Mouse (Mus musculus): ENCODE data around the gene Fbxo9.
"Not testable (repeated sequence)": the region's sequence is repeated elsewhere in the genome, so short reads cannot be mapped to it uniquely, and the experiment has no call there.

Gene Fbxo9

GRCm38 (mm10) chr9:78108796-78109239 is at the start of gene Fbxo9, which contains the start of gene Ick:
Gene Fbxo9, minus strand, starts transcription at chr9:78109065.
Gene Ick, plus strand, starts transcription at chr9:78109192.
- in situ Hi-C loops (cut with MboI, MseI), result loop anchor here (5.0 kb wide), 1 partner anchor 68 kb away; no protein-coding TSS in a partner anchor

- in situ Hi-C loops (cut with MboI, MseI), result no loop called here
Measured at GRCm38 (mm10) chr9:78157221-78157620, 48.4 kb upstream of the Fbxo9 start.

GRCm38 (mm10) chr9:78154211-78154977 is 45.5 kb upstream of the Fbxo9 start:
- in situ Hi-C loops (cut with MboI, MseI), result no loop called here

DNA sequence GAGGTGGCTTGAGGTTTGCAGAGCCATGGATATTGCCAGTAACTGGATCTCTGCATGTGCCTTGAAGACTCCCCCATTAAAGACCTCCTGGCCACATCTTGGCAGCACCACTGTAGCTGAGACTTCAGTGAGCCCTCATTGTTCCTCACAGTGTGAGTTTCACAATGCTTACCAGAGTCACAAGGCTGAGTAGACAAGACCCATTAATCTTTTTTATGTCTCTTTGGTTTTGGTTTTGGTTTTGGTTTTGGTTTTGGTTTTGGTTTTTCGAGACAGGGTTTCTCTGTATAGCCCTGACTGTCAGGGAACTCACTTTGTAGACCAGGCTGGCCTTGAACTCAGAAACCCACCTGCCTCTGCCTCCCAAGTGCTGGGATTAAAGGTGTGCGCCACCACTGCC is 40.9 kb upstream of the Fbxo9 start:
- in situ Hi-C loops (cut with MboI, MseI), result not testable (repeated sequence)

DNA sequence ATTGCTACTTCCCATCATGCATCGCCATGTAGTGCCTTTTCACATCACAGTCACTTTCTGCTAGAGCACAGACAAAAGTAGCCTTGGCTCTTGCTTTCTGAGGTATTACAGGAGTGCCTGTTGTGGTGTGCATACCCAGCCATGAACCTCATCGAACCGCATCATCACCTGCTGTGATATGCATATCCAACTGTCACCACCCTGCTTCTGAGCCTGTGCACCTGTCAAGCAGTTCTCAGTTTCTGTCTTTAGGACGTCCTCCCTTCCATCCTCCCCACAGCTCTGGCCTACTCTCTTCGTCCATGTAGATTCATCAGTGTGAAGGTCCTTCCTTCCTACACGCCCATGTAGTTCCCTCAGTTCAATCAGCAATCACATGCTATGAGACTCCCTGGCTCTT is 39.3 kb upstream of the Fbxo9 start:
- in situ Hi-C loops (cut with MboI, MseI), result no loop called here

- in situ Hi-C loops (cut with MboI, MseI), result no loop called here
Measured at GRCm38 (mm10) chr9:78146627-78147026, 37.8 kb upstream of the Fbxo9 start.

- in situ Hi-C loops (cut with MboI, MseI), result no loop called here
Measured at GRCm38 (mm10) chr9:78146099-78146498, 37.2 kb upstream of the Fbxo9 start.

DNA sequence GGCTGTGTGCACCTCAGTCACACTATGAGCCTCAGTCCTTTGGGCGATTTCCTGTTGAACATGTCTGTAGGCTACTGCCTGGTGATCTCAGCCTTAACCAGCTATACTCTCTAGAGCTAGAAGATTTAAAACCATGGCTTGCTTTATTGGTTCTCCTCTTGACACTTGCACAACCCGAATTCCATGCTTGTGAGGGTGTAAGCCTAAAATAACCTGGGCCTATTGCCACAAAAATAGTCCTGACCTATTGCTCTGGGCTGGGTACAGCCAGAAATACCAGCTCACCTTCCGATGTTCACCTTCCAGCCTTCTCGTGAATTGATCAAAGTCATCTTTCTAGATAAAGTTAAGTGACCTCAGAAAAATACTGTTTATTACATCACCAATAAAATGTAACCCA is 30.6 kb upstream of the Fbxo9 start:
- in situ Hi-C loops (cut with MboI, MseI), result no loop called here

GRCm38 (mm10) chr9:78138044-78138676 is 29.3 kb upstream of the Fbxo9 start:
- in situ Hi-C loops (cut with MboI, MseI), result no loop called here

- in situ Hi-C loops (cut with MboI, MseI), result no loop called here
Measured at GRCm38 (mm10) chr9:78135658-78136057, 26.8 kb upstream of the Fbxo9 start.

- in situ Hi-C loops (cut with MboI, MseI), result no loop called here
Measured at GRCm38 (mm10) chr9:78126643-78127042, 17.8 kb upstream of the Fbxo9 start.

- in situ Hi-C loops (cut with MboI, MseI), result no loop called here
Measured at GRCm38 (mm10) chr9:78126007-78126406, 17.1 kb upstream of the Fbxo9 start.

DNA sequence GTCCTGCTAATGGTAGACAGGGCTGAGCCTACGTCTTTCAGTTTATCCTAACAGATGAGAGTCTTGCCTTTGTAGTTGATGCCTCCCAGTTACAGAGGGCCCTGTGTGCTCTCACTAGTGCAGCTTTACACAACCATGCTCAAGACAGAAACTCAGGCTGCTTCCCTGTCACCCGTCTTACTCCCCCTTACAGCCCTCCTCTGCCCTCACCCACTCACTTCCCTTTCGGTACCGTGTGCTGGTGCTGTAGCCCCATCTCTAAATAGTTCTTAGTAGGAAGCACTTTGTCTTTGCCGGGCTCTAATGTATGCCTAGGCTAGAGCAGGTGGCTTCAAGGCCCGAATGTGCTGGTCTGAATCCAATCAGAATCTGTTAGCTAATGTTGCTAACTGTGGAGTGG is 15.4 kb upstream of the Fbxo9 start:
- in situ Hi-C loops (cut with MboI, MseI), result no loop called here

- in situ Hi-C loops (cut with MboI, MseI), result no loop called here
Measured at GRCm38 (mm10) chr9:78122939-78123712, 14.3 kb upstream of the Fbxo9 start.

- in situ Hi-C loops (cut with MboI, MseI), result no loop called here
Measured at GRCm38 (mm10) chr9:78121985-78122384, 13.1 kb upstream of the Fbxo9 start.

- in situ Hi-C loops (cut with MboI, MseI), result no loop called here
Measured at GRCm38 (mm10) chr9:78121358-78121757, 12.5 kb upstream of the Fbxo9 start.

- in situ Hi-C loops (cut with MboI, MseI), result no loop called here
Measured at GRCm38 (mm10) chr9:78117690-78118089, 8.8 kb upstream of the Fbxo9 start.

DNA sequence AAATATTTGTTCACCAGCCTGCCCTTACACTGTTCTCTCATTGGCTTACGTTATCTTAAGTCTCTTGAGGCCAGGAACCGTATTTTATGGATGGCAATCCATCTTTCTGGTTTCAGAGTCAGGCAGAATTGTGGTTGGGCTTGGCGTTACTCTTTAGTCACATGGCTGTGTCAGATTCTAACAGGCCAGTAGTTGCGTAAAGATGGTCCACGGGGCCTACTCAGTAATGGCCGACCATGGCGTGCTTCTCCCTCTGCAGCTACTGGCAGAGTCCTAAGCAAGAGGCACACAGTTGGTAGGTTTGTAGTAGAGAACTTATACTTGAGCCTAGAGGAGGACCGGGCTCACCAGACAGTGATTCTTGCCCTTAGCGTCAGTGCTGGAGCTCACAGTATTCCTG is 6.9 kb upstream of the Fbxo9 start:
- in situ Hi-C loops (cut with MboI, MseI), result no loop called here

GRCm38 (mm10) chr9:78113538-78113885 is 4.6 kb upstream of the Fbxo9 start:
- in situ Hi-C loops (cut with MboI, MseI), result no loop called here

DNA sequence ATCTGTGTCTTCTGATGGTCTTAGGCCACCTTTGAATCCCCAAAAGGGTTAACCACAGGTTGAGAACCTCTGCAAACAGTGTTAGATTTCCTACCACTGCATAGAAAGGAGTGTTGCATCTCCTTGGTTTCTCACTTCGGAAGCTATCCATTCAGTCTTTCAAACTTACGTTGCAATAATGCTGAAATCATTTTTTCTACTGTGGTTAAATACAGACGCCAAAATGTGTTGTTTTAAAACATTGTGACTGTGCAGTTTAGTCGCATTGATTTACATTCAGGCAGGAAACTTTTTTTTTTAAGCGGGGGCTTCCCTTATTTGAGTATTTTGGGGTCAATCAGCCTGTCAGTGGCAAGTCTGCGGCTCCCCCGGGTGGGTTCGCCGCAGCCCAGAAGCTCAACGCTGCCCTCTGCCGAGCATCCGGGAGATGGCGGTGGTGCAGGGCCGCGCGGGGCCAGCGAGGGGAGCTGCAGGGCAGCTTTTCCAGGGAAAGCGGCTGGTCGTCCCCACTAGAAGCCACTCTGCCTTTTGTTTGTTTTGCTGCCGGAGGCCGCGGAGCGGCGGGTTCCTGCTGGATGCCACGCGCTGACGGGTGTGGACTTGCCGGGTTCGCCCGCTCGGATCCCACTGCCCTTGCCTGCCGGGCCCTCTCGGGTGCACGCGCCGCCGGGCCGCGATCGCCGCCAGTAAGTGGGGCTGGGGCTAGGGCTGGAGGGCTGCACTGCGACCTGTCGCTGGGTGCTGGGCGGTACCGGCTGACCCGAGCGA is 4.1 kb upstream of the Fbxo9 start:
- in situ Hi-C loops (cut with MboI, MseI), result no loop called here

DNA sequence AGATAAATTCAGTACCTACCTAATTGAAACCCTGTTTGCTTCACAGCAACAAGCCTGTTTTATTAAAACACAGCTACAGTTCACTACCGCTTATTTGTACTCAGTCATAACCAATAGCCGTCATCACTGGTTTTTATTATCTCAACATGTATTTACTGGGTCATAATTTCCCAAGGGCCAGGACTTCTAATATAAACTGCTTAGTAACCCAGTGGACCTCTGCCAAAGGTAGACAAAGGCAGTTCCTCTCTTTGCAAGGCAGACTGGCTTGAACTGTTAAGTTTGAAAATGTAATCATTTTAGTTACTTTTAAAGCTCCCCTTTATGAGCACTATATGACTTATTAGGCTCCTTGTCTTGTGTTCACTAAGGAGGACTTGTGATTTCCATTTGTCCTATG is 2.6 kb upstream of the Fbxo9 start:
- in situ Hi-C loops (cut with MboI, MseI), result no loop called here

DNA sequence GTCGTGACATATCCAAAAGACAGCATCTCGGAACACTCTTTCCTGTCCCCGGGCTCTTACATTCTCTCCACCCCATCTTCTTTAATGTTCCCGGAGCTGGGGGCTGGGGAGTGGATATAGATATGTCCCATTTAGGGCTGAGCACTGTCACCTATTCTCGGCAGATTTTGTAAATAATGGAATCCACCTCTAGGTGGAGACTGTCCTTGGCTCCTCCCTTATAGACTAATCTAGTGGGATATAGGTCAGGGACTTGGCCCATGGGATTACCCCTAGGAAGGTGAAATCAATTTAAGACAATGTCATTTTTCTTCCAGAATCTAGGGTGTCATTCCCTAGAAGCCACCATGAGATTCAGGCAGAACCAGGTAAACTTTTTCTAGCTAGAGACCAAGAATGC is 791 bp upstream of the Fbxo9 start:
- in situ Hi-C loops (cut with MboI, MseI), result loop anchor here (5.0 kb wide), 1 partner anchor 68 kb away; no protein-coding TSS in a partner anchor

Data from regulatory T cell (primary cell).